Mouse (Mus musculus) stomach, adult 2 months (tissue): ENCODE measurements around the gene Cpb2. TPM values are rescaled to one million over a fixed set of nuclear protein-coding genes. Genes with fewer than 3 reads are reported as not detected.

Experiments used
- polyA plus RNA-seq: library from polyadenylated mRNA; depleted of rRNA; stranded (reverse); fragments of >200 nt; gene quantifications from 2 replicates; pipeline ENCODE4 v1.2.3, GENCODE M21; 2012; rRNA removed

Gene Cpb2
- 0.08 and 0.16 TPM in 2 replicates for polyA plus RNA-seq

GRCm38 (mm10) chr14:75242087-75242486 lies at the start of gene Cpb2:
Gene Cpb2 (plus strand): TSS chr14:75242287.

GRCm38 (mm10) chr14:75284193-75284915 lies 42.3 kb downstream of the Cpb2 start, which contains the start of gene Zc3h13:
Gene Zc3h13 (plus strand): TSS chr14:75284373.

Other genes starting within 250 kb of the Cpb2 start
- gene Rubcnl, start 226.3 kb upstream of the Cpb2 start, polyA plus RNA-seq: 0.12 and 0.14 TPM in 2 replicates
- gene Lrrc63, start 111.4 kb upstream of the Cpb2 start, polyA plus RNA-seq: 0.04 TPM in 1 of 2 replicates, not detected in the other
- gene Lcp1, start 111.2 kb upstream of the Cpb2 start, polyA plus RNA-seq: 1.7 and 2.7 TPM in 2 replicates
- 1.3 and 3.5 TPM in 2 replicates for gene Zc3h13, start 42.1 kb downstream of the Cpb2 start, polyA plus RNA-seq
- 0.08 TPM in 1 of 2 replicates, not detected in the other for gene Siah3, start 213.7 kb downstream of the Cpb2 start, polyA plus RNA-seq